Mouse (Mus musculus) forebrain, postnatal 0 days (tissue): ENCODE results near the gene Fbxl3. TPM values are rescaled to one million over a fixed set of nuclear protein-coding genes. Genes with fewer than 3 reads are reported as not detected.

Experiments
- ATAC-seq: fragments of 200-750 bp; cut with Nextera tagmentation; 2 replicates; pipeline ENCODE4 v1.8.0; 2017; ENCODE audit warnings: mild to moderate bottlenecking, moderate library complexity
- DNase-seq: peaks from one replicate; pipeline ENCODE4 v3.0.0-alpha.2; 2015
- H3K27ac ChIP-seq: fragments of 300-500 bp; sonication (generic); 2 replicates; pipeline ENCODE4 v1.5.1; 2014; ENCODE audit warnings: low read depth, mild to moderate bottlenecking, antibody characterized with exemption, low read length, moderate library complexity, mixed read lengths
- H3K27me3 ChIP-seq: fragments of 300-500 bp; sonication (generic); 2 replicates; pipeline ENCODE4 v1.6.1; 2014; ENCODE audit warnings: mild to moderate bottlenecking, low read length, mixed read lengths; ENCODE audit not compliant: insufficient read depth
- H3K36me3 ChIP-seq: fragments of 300-500 bp; sonication (generic); 2 replicates; pipeline ENCODE4 v1.6.1; 2014; ENCODE audit warnings: mild to moderate bottlenecking, moderate library complexity; ENCODE audit not compliant: insufficient read depth
- H3K4me1 ChIP-seq: fragments of 300-500 bp; sonication (generic); 2 replicates; pipeline ENCODE4 v1.6.1; 2014; ENCODE audit warnings: antibody characterized with exemption; ENCODE audit not compliant: insufficient read depth
- H3K4me2 ChIP-seq: fragments of 300-500 bp; sonication (generic); 2 replicates; pipeline ENCODE4 v1.6.1; 2014; ENCODE audit warnings: low read depth, mild to moderate bottlenecking, moderate library complexity
- H3K4me3 ChIP-seq: fragments of 300-500 bp; sonication (generic); 2 replicates; pipeline ENCODE4 v1.5.1; 2014; ENCODE audit warnings: low read depth, low read length, mixed read lengths
- H3K9ac ChIP-seq: fragments of 300-500 bp; sonication (generic); 2 replicates; pipeline ENCODE4 v1.6.1; 2014; ENCODE audit warnings: mild to moderate bottlenecking
- H3K9me3 ChIP-seq: fragments of 300-500 bp; sonication (generic); 2 replicates; pipeline ENCODE4 v1.6.1; 2016; ENCODE audit warnings: low read length
- CTCF ChIP-seq: sonication (generic); IDR thresholded peaks from 2 replicates; pipeline ENCODE4 v1.5.1; 2016; ENCODE audit warnings: antibody characterized with exemption, control low read depth, low read depth
- WGBS: fragments of 180-500 bp; shearing (Covaris S2); extraction: QIAGEN DNeasy Blood & Tissue Kit; methylation state at CpG from one replicate; pipeline ENCODE4 v1.1.7; 2014; 5-methylcytosine and 5-hydroxymethylcytosine counted together
- polyA plus RNA-seq: library from polyadenylated mRNA; unstranded; fragments of >200 nt; fragmentation: Nextera tagmentation; extraction: Ambion mirVana; gene quantifications from 2 replicates; pipeline ENCODE4 v1.2.1, GENCODE M21; 2015
- total RNA-seq: library from RNA; depleted of rRNA; stranded (reverse); fragments of >200 nt; gene quantifications from 2 replicates; pipeline ENCODE4 v1.2.3, GENCODE M21; 2014

Fbxl3 gene
- total and polyA plus RNA-seq, 2 experiments from 2014 or later: 22.7 to 77.4 TPM

GRCm38 (mm10) chr14:103086671-103087324 lies 12.6 kb downstream of the Fbxl3 start:
- Histone ChIP-seq H3K27ac (no peak overlapping the region), H3K4me3 (no peak overlapping the region), H3K36me3 (peaks cover 60% of the 10 kb centered on the region), H3K4me1 (no peaks in the 10 kb centered on the region), H3K9ac (no peak overlapping the region), H3K9me3 (no peaks in the 10 kb centered on the region), H3K4me2 (no peak overlapping the region), H3K27me3 (no peaks in the 10 kb centered on the region)
- ATAC-seq (no peak), DNase-seq (no peak)
- 93% methylated on average over 4 of the region's 4 CpGs for WGBS
- TF ChIP-seq CTCF: no peak

- Histone ChIP-seq H3K4me2 (no peak overlapping the region), H3K27ac (no peak overlapping the region), H3K4me3 (no peak overlapping the region), H3K9ac (no peak overlapping the region), H3K9me3 (no peaks in the 10 kb centered on the region), H3K36me3 (peaks cover 53% of the 10 kb centered on the region), H3K4me1 (no peaks in the 10 kb centered on the region), H3K27me3 (no peaks in the 10 kb centered on the region)
- WGBS: 74% methylated on average over 1 of the region's 1 CpGs
- ATAC-seq (no peak), DNase-seq (no peak)
- no peak for TF ChIP-seq CTCF
Measured at GRCm38 (mm10) chr14:103085840-103086533, 13.4 kb downstream of the Fbxl3 start.

GRCm38 (mm10) chr14:103079209-103079977 lies 20.0 kb downstream of the Fbxl3 start:
- DNase-seq (no peak), ATAC-seq (peak; percentile 55)
- WGBS: 76% methylated on average over 9 of the region's 9 CpGs
- Histone ChIP-seq H3K27me3 (no peaks in the 10 kb centered on the region), H3K4me1 (no peaks in the 10 kb centered on the region), H3K9ac (no peak overlapping the region), H3K9me3 (no peaks in the 10 kb centered on the region), H3K27ac (no peak overlapping the region), H3K4me3 (no peak overlapping the region), H3K4me2 (no peak overlapping the region), H3K36me3 (peaks cover 14% of the 10 kb centered on the region; the same call in 1 of the 2 replicates)
- no peak for TF ChIP-seq CTCF

- no peak for DNase-seq
- ATAC-seq: no peak
- Histone ChIP-seq H3K4me2 (no peak overlapping the region), H3K36me3 (peaks cover 10% of the 10 kb centered on the region), H3K9ac (no peak overlapping the region), H3K4me3 (no peak overlapping the region), H3K9me3 (no peaks in the 10 kb centered on the region), H3K27ac (no peak overlapping the region), H3K4me1 (no peaks in the 10 kb centered on the region), H3K27me3 (no peaks in the 10 kb centered on the region)
- WGBS: 88% methylated on average over 16 of the region's 16 CpGs
- TF ChIP-seq CTCF: no peak
Measured at GRCm38 (mm10) chr14:103078006-103078912, 21.1 kb downstream of the Fbxl3 start.

- no peak for TF ChIP-seq CTCF
- ATAC-seq (no peak), DNase-seq (no peak)
- Histone ChIP-seq H3K9ac (no peak overlapping the region), H3K4me3 (no peak overlapping the region), H3K36me3 (peaks cover 3% of the 10 kb centered on the region; the same call in 1 of the 2 replicates), H3K9me3 (no peaks in the 10 kb centered on the region), H3K4me2 (no peak overlapping the region), H3K27me3 (no peaks in the 10 kb centered on the region), H3K27ac (no peak overlapping the region), H3K4me1 (no peaks in the 10 kb centered on the region)
- WGBS: 92% methylated on average over 9 of the region's 9 CpGs
Measured at GRCm38 (mm10) chr14:103077272-103078005, 21.9 kb downstream of the Fbxl3 start.

- WGBS: 82% methylated on average over 7 of the region's 7 CpGs
Measured at GRCm38 (mm10) chr14:103075166-103075565, 24.2 kb downstream of the Fbxl3 start.

More at GRCm38 (mm10) chr14:103075166-103075565, 24.2 kb downstream of the Fbxl3 start:
- ATAC-seq (no peak), DNase-seq (no peak)
- Histone ChIP-seq H3K9ac (no peak overlapping the region), H3K9me3 (no peaks in the 10 kb centered on the region), H3K4me2 (no peak overlapping the region), H3K4me1 (no peaks in the 10 kb centered on the region), H3K27ac (no peak overlapping the region), H3K4me3 (no peak overlapping the region), H3K36me3 (peaks cover 3% of the 10 kb centered on the region; the same call in 1 of the 2 replicates), H3K27me3 (no peaks in the 10 kb centered on the region)
- no peak for TF ChIP-seq CTCF
